Mouse (Mus musculus) midbrain, embryonic 12.5 days (tissue): ENCODE measurements at regions not wholly inside any gene's neighbourhood (a gene's known extent, or its start where the extent isn't known, plus 50 kb on each side); places are given as distances from the start of the nearest gene placed in this dataset.

Experiments used
- ATAC-seq: fragments of 200-750 bp; cut with Nextera tagmentation; 2 replicates; pipeline ENCODE4 v1.8.0; 2017; ENCODE audit warnings: low read depth, moderate TSS enrichment, moderate library complexity; ENCODE audit not compliant: low FRiP score
- H3K27ac ChIP-seq: fragments of 300-500 bp; sonication (generic); replicated peaks from 2 replicates; pipeline ENCODE4 v1.5.1; 2016; ENCODE audit warnings: mild to moderate bottlenecking
- H3K27me3 ChIP-seq: fragments of 300-500 bp; sonication (generic); 2 replicates; pipeline ENCODE4 v1.6.1; 2016; ENCODE audit warnings: mild to moderate bottlenecking
- H3K36me3 ChIP-seq: fragments of 300-500 bp; sonication (generic); 2 replicates; pipeline ENCODE4 v1.6.1; 2016
- H3K4me1 ChIP-seq: fragments of 300-500 bp; sonication (generic); 2 replicates; pipeline ENCODE4 v1.6.1; 2016
- H3K4me2 ChIP-seq: fragments of 300-500 bp; sonication (generic); replicated peaks from 2 replicates; pipeline ENCODE4 v1.6.1; 2016; ENCODE audit warnings: mild to moderate bottlenecking, moderate library complexity
- H3K4me3 ChIP-seq: fragments of 300-500 bp; sonication (generic); 2 replicates; pipeline ENCODE4 v1.5.1; 2016; ENCODE audit warnings: mild to moderate bottlenecking
- H3K9ac ChIP-seq: fragments of 300-500 bp; sonication (generic); replicated peaks from 2 replicates; pipeline ENCODE4 v1.6.1; 2016; ENCODE audit warnings: mild to moderate bottlenecking, moderate library complexity
- H3K9me3 ChIP-seq: fragments of 300-500 bp; sonication (generic); 2 replicates; pipeline ENCODE4 v1.6.1; 2016; ENCODE audit warnings: mild to moderate bottlenecking
- WGBS: fragments of 180-500 bp; shearing (Covaris S2); methylation state at CpG from one replicate; pipeline ENCODE4 v1.1.7; 2016; 5-methylcytosine and 5-hydroxymethylcytosine counted together

GRCm38 (mm10) chr12:12812873-12813272 lies 128.8 kb downstream of the Mycn start:
- no peak overlapping the region for H3K4me2 ChIP-seq
- no peaks in the 10 kb centered on the region for H3K36me3 ChIP-seq
- ATAC-seq, result peak; percentile 77
- H3K9me3 ChIP-seq, result no peaks in the 10 kb centered on the region
- 0 out of 2 replicates have a peak, but pooled peaks cover 4% of the 10 kb centered on the region for H3K27me3 ChIP-seq
- H3K4me3 ChIP-seq, result no peak overlapping the region
- no peak overlapping the region for H3K9ac ChIP-seq
- WGBS, result 17% methylated on average over 6 of the region's 6 CpGs
- H3K4me1 ChIP-seq, result peaks cover 30% of the 10 kb centered on the region
- peak overlapping the region; percentile 71 for H3K27ac ChIP-seq

GRCm38 (mm10) chr12:12810943-12811342 lies 130.8 kb downstream of the Mycn start:
- H3K36me3 ChIP-seq, result no peaks in the 10 kb centered on the region
- H3K9me3 ChIP-seq, result no peaks in the 10 kb centered on the region
- peak overlapping the region; percentile 73 for H3K27ac ChIP-seq
- ATAC-seq, result no peak
- peak overlapping the region; percentile 33 for H3K4me2 ChIP-seq
- H3K4me1 ChIP-seq, result peaks cover 30% of the 10 kb centered on the region
- H3K4me3 ChIP-seq, result no peak overlapping the region
- 0 out of 2 replicates have a peak, but pooled peaks cover 4% of the 10 kb centered on the region for H3K27me3 ChIP-seq
- H3K9ac ChIP-seq, result 0 out of 2 replicates have a peak overlapping the region, but pooled peaks have one; percentile 2
- 1% methylated on average over 7 of the region's 7 CpGs for WGBS

- H3K27ac ChIP-seq, result peak overlapping the region; percentile 73
- peaks cover 30% of the 10 kb centered on the region for H3K4me1 ChIP-seq
- no peaks in the 10 kb centered on the region for H3K36me3 ChIP-seq
- H3K9ac ChIP-seq, result 0 out of 2 replicates have a peak overlapping the region, but pooled peaks have one; percentile 2
- 0 out of 2 replicates have a peak, but pooled peaks cover 4% of the 10 kb centered on the region for H3K27me3 ChIP-seq
- H3K4me2 ChIP-seq, result peak overlapping the region; percentile 33
- H3K9me3 ChIP-seq, result no peaks in the 10 kb centered on the region
- ATAC-seq, result peak; percentile 59
- H3K4me3 ChIP-seq, result peak overlapping the region; percentile 13; the same call in 1 of the 2 replicates
- whole genome bisulfite sequencing, result 2% methylated on average over 16 of the region's 16 CpGs
Observed at GRCm38 (mm10) chr12:12810159-12810885, 131.4 kb downstream of the Mycn start.

- no peak overlapping the region for H3K4me3 ChIP-seq
- no peak overlapping the region for H3K27ac ChIP-seq
- peaks cover 29% of the 10 kb centered on the region for H3K4me1 ChIP-seq
- H3K9me3 ChIP-seq, result no peaks in the 10 kb centered on the region
- H3K36me3 ChIP-seq, result no peaks in the 10 kb centered on the region
- H3K27me3 ChIP-seq, result 0 out of 2 replicates have a peak, but pooled peaks cover 4% of the 10 kb centered on the region
- H3K4me2 ChIP-seq, result no peak overlapping the region
- ATAC-seq, result no peak
- H3K9ac ChIP-seq, result no peak overlapping the region
- 94% methylated on average over 5 of the region's 5 CpGs for WGBS
Observed at GRCm38 (mm10) chr12:12808120-12808519, 133.6 kb downstream of the Mycn start.

- Histone ChIP-seq H3K4me3 (no peak overlapping the region), H3K27ac (no peak overlapping the region), H3K27me3 (0 out of 2 replicates have a peak, but pooled peaks cover 4% of the 10 kb centered on the region), H3K36me3 (no peaks in the 10 kb centered on the region), H3K9me3 (no peaks in the 10 kb centered on the region), H3K4me2 (no peak overlapping the region), H3K9ac (no peak overlapping the region), H3K4me1 (peaks cover 17% of the 10 kb centered on the region)
- no peak for ATAC-seq
- 54% methylated on average over 2 of the region's 2 CpGs for WGBS
Observed at GRCm38 (mm10) chr12:12803602-12804001, 138.1 kb downstream of the Mycn start.

GRCm38 (mm10) chr12:12802396-12802795 lies 139.3 kb downstream of the Mycn start:
- H3K4me2 ChIP-seq, result 0 out of 2 replicates have a peak overlapping the region, but pooled peaks have one; percentile 11
- ATAC-seq, result peak; percentile 78
- no peaks in the 10 kb centered on the region for H3K27me3 ChIP-seq
- no peaks in the 10 kb centered on the region for H3K9me3 ChIP-seq
- no peak overlapping the region for H3K4me3 ChIP-seq
- peak overlapping the region; percentile 22; the same call in 1 of the 2 replicates for H3K27ac ChIP-seq
- H3K36me3 ChIP-seq, result no peaks in the 10 kb centered on the region
- 2% methylated on average over 11 of the region's 11 CpGs for WGBS
- H3K9ac ChIP-seq, result no peak overlapping the region
- H3K4me1 ChIP-seq, result peaks cover 17% of the 10 kb centered on the region

- Histone ChIP-seq H3K9ac (no peak overlapping the region), H3K9me3 (no peaks in the 10 kb centered on the region)
Observed at GRCm38 (mm10) chr12:12801700-12802099, 140.0 kb downstream of the Mycn start.

GRCm38 (mm10) chr12:12800120-12800519 lies 141.6 kb downstream of the Mycn start:
- Histone ChIP-seq H3K4me3 (no peak overlapping the region), H3K27me3 (peaks cover 12% of the 10 kb centered on the region; the same call in 1 of the 2 replicates), H3K4me1 (peaks cover 17% of the 10 kb centered on the region), H3K9ac (no peak overlapping the region), H3K27ac (no peak overlapping the region), H3K9me3 (no peaks in the 10 kb centered on the region), H3K36me3 (no peaks in the 10 kb centered on the region), H3K4me2 (no peak overlapping the region)
- WGBS, result 90% methylated on average over 6 of the region's 6 CpGs
- no peak for ATAC-seq

More at GRCm38 (mm10) chr12:12801700-12802099, 140.0 kb downstream of the Mycn start:
- H3K36me3 ChIP-seq, result no peaks in the 10 kb centered on the region
- H3K27ac ChIP-seq, result no peak overlapping the region
- ATAC-seq, result no peak
- WGBS, result 53% methylated on average over 11 of the region's 11 CpGs
- peaks cover 17% of the 10 kb centered on the region for H3K4me1 ChIP-seq
- H3K4me3 ChIP-seq, result no peak overlapping the region
- H3K4me2 ChIP-seq, result no peak overlapping the region
- 0 out of 2 replicates have a peak, but pooled peaks cover 3% of the 10 kb centered on the region for H3K27me3 ChIP-seq

GRCm38 (mm10) chr12:12789052-12789451 lies 152.7 kb downstream of the Mycn start:
- peaks cover 34% of the 10 kb centered on the region for H3K4me1 ChIP-seq
- no peak for ATAC-seq
- peaks cover 65% of the 10 kb centered on the region for H3K27me3 ChIP-seq
- H3K9me3 ChIP-seq, result no peaks in the 10 kb centered on the region
- no peak overlapping the region for H3K27ac ChIP-seq
- no peaks in the 10 kb centered on the region for H3K36me3 ChIP-seq
- 90% methylated on average over 6 of the region's 6 CpGs for WGBS
- H3K9ac ChIP-seq, result no peak overlapping the region
- no peak overlapping the region for H3K4me2 ChIP-seq
- H3K4me3 ChIP-seq, result no peak overlapping the region

GRCm38 (mm10) chr12:12788263-12788852 lies 153.4 kb downstream of the Mycn start:
- ATAC-seq, result peak; percentile 10; the same call in 1 of the 2 replicates
- peak overlapping the region; percentile 28; the same call in 1 of the 2 replicates for H3K4me3 ChIP-seq
- 0 out of 2 replicates have a peak overlapping the region, but pooled peaks have one; percentile 15 for H3K9ac ChIP-seq

GRCm38 (mm10) chr12:12787608-12788262 lies 154.0 kb downstream of the Mycn start:
- peak overlapping the region; percentile 55 for H3K4me2 ChIP-seq
- 3% methylated on average over 19 of the region's 19 CpGs for WGBS
- no peaks in the 10 kb centered on the region for H3K9me3 ChIP-seq
- no peaks in the 10 kb centered on the region for H3K36me3 ChIP-seq
- peaks cover 41% of the 10 kb centered on the region for H3K4me1 ChIP-seq
- 0 out of 2 replicates have a peak overlapping the region, but pooled peaks have one; percentile 15 for H3K9ac ChIP-seq
- peaks cover 67% of the 10 kb centered on the region for H3K27me3 ChIP-seq
- peak overlapping the region; percentile 28 for H3K4me3 ChIP-seq
- ATAC-seq, result peak; percentile 61
- H3K27ac ChIP-seq, result 0 out of 2 replicates have a peak overlapping the region, but pooled peaks have one; percentile 30

More at GRCm38 (mm10) chr12:12788263-12788852, 153.4 kb downstream of the Mycn start:
- no peaks in the 10 kb centered on the region for H3K9me3 ChIP-seq
- H3K36me3 ChIP-seq, result no peaks in the 10 kb centered on the region
- H3K27me3 ChIP-seq, result peaks cover 65% of the 10 kb centered on the region
- 18% methylated on average over 13 of the region's 13 CpGs for WGBS
- 0 out of 2 replicates have a peak overlapping the region, but pooled peaks have one; percentile 30 for H3K27ac ChIP-seq
- H3K4me1 ChIP-seq, result peaks cover 41% of the 10 kb centered on the region
- peak overlapping the region; percentile 55 for H3K4me2 ChIP-seq
